Mouse (Mus musculus) adrenal gland, postnatal 25 days (tissue): ENCODE results near the gene Gimap8. TPM values are rescaled to one million over a fixed set of nuclear protein-coding genes. Genes with fewer than 3 reads are reported as not detected.
"Not testable (repeated sequence)": the region's sequence is repeated elsewhere in the genome, so short reads cannot be mapped to it uniquely, and the experiment has no call there.

Experiments
- DNase-seq: peaks from one replicate; pipeline ENCODE4 v3.0.0; 2021; ENCODE audit warnings: mixed read lengths
- total RNA-seq: library from RNA; stranded (reverse); gene quantifications from 2 replicates; pipeline ENCODE4 v1.2.3, GENCODE M21; 2021

Gene Gimap8
- total RNA-seq, 1 experiment from 2014 or later = 13.7 TPM

DNA sequence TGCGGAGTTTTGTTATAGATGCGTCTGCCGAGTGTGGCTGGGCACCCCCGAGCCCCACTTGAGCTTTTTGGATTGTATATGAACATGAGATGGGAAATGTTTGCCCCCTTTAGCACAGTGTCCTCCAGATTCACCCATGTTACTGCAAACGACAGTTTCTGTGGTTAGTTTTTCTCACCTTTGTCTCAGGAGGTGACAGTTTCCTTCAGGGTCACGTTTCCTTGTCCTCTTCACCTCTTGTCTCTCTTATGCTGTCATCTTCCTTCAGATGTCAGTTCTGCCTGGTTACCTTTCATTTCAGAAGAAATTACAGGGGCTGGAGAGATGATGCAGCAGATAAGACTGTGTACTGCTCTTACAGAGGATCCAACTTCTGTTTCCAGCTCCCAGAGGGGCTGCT is 32.7 kb downstream of the Gimap8 start:
- DNase-seq = no peak

DNA sequence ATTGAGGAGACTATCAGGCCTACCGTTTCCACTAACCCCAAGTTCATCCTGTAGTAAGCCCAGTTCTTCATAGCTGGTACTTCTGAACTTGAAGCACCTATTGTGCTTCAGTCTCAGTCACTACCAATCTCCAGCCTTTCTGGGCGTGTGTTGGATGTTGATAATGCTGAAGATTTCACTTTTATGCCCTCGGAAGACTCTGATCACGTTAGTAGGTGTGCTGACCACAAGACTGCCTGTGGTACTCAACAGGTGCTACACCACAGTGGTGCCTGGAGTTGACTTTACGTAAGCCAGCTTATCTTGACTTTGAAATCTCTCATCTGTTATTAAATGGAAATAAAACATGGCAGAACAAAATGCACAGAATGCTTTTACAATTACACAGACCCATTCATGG is 33.4 kb downstream of the Gimap8 start:
- no peak for DNase-seq

DNA sequence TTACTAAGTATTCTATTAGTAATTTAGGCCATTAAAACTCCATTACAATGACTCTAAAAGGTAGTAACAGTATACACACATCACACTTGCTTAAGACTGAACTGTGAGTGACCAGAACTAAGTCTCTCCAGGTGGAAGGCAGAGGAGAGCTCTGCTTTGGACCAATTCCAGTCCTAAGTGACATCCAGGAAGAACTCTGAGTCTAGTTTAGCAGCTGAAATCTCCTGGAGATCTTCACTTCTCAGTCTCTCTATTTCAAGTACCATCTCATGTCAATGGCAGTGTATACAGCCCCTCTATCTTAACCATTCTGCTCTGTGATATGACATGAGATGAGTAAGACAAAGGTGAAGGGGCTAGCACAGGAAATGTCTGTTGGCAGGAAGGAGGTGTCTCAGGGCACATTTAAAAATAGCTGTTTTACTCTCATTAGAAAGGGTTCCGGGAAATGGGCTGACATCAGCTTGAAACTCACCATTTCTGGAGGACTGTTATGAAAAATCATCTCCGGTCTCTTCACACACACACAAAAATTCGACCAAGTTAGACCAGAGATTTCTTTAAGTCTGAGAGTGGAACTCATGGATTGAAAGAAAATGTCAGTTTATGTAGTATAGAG is 34.5 kb downstream of the Gimap8 start:
- DNase-seq = no peak

DNA sequence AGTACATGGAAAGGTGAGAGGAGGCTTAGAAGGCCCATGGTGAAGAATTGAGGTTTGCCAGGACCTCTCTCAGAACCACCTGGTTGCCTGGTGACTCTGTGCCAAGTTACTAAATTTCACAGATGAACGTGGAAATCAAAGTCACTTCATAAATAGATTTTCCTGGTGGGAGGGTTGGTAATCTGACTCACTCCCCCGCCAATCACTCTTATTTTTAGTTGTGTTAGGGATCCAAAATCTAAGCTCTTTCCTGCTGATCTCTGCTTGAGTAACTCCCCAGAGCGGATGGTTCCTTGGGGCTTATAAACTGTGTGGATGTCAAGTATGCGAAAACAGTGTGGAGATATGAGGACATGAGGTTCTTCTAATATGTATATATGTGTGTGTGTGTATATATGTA is 35.2 kb downstream of the Gimap8 start:
- no peak for DNase-seq

DNA sequence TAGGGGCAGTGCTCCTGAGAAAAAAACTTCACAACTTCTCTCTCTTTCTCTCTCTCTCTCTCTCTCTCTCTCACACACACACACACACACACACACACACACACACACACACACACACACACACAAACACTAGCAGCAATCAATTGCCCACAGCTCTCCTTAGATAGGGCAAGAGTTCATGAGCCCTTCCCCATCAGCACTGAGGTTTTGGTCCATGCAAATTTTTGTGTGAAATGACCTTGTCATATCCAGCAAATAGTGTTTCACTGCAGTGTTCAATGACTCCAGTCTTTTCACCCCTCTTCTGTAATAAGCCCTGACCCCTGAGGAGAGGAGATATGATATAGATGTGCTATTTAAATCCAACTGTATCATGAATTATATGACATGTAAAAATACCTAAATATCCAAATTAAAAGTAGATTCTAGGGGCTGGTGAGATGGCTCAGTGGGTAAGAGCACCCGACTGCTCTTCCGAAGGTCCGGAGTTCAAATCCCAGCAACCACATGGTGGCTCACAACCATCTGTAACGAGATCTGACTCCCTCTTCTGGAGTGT is 36.3 kb downstream of the Gimap8 start:
- not testable (repeated sequence) for DNase-seq

DNA sequence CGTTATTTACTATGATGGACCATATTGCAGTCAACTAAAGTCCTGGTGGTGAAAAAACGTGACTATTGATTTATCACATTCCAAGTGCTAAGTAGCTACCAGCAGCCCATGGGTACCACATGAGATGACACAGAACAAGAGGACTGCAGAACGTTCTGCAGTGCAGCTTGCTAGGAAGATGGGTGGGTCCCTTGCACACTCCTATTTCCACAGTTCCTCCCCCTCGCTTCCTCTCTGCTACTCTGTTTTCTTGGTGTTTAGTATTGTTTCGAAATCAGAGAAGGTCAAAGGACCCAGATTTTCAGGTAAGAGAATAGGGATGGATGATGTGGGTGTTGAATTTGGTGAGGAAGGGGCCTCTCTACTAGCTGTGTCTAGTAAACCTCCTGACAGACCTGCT is 37.3 kb downstream of the Gimap8 start, which contains the start of gene Gimap4:
Gene Gimap4 (plus strand): TSS at position 231 of the 400 bp plus-strand sequence.
- DNase-seq = no peak

DNA sequence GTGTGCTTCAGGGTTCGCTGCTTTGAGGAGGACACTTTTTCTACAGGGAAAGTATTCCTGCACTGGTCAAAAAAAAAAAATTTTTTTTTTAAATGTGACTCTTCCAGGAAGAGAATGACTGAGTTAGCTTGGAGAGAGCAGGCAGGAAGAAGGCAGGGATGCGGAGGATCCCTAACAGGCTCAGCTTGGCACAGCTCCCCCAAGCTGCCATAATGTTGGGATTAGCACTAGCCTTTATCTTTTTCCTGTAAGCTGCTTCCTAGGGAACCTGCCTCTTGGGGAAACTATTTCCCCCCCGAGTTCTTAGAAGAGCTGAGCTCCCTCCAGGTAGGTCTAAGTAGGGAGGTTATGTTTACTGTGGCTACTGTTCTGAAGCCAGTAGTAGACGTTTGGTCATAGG is 37.8 kb downstream of the Gimap8 start:
- DNase-seq = no peak

DNA sequence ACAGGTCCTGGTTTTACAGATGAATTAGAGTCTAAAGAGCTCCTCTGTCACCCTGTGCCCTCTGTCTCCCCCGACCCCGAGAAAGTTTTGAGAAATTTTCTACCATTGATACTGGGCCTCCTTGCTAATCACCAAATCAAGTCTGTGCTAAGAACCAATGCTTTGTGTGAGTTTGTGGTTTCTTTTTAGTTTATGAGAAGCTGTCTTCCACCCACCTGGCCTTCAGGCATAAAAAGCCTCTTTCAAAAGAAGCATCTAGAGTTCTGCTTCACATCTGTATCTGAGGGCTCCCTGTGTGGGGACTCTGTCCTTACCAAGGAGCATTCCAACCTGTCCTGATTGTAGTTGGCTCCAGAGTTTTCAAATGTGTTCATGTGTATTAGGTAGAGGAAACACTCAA is 38.2 kb downstream of the Gimap8 start:
- no peak for DNase-seq

DNA sequence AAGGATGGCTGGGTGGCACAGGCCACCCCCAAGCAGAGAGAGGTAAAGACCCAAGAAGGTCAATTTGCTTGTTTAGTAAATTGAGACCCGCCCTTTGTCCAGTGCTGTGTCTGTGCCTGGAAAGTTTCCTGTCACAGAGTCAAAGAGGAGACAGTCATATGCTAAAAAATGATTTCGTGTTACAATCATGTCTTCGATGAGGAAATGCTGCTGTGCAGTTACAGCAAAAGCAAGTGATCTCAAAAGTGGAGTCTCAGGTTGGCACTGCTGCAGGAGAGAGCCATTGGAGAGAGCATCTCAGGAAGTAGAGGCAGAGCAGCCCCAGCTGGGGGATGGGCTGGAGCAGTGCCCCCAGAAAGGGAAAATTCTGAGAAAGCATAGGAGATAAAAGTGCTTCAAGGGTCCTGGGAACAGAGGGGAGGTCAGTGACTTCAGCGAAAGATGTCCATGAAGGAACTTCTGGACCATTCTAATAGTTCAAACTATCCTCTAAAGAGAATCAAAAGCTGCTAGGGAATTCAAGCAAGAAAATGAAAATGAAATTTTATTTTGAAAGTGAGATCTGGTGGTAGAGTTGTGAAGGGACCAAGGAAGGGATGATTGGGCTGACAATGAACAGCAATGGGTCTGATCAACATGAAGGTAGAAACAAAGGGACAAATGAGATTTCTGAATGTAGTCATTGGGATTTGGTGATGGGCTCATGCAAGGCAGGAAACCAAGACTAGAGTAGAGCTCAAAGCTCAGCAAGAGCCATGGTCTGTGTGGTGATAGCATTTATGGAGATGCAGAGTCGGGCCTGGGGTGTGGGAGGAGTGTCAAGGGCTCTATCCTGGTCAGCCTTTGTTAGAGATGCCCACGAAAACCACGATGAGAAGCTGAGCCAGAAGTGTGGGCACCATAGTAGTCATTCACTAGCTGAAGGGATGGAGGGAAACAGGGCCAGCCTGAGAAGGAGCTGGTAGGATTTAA is 38.9 kb downstream of the Gimap8 start:
- DNase-seq = no peak

DNA sequence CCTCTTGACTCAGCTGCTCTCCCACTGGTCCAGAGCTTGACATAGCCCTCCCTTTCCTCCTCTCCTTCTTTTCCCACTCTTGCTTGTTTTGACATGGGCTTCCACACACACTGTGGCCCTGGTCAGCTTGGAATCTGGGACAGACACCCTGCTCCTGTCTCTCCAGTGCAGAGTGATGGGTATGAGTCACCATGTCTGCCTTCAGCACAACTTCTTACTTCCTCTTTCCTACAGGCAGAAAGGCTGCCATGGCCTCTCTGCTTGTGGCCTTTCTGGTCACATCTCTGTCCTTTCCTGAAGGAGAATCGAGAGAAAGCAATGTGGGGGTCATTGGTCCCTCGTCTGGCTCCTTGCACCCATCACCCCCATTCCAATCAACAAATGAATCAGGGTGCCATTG is 40.0 kb downstream of the Gimap8 start:
- no peak for DNase-seq

DNA sequence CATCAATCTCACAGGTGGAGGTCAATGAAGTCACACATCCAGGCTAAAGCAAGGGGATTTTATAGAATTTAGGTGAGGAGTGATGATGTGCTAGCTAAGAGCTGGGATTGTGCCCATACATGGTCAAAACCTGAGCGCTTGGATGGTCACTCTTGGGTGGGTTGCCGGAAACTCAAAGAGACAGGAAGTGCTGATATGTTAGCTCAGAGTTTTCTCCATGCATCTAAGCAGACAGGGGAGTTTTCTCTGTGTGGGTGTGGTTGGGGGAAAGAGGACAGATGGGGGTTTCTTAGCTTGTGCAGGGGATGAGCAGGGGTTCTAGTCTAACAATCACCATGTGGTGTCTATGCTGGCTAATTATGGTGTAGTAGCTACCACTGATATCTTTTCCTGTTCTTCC is 42.3 kb downstream of the Gimap8 start:
- DNase-seq = no peak

DNA sequence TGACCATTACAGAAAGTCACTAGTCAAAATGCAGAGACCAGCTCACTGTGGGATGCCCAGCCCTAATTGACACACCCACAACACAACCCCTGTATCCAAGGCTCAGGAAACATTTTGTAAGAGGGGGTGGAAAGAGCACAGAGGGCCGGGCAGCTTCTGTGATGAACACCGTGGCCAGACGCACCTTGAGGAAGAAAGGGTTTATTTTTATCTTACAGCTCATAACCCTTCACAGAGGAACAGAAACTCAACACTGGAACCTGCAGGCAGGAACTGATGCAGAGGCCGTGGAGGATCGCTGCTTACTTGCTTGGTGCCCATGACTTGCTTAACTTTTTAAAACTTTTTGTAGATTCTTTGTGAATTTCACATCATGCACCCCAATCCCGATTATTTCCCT is 45.9 kb downstream of the Gimap8 start:
- DNase-seq = no peak

DNA sequence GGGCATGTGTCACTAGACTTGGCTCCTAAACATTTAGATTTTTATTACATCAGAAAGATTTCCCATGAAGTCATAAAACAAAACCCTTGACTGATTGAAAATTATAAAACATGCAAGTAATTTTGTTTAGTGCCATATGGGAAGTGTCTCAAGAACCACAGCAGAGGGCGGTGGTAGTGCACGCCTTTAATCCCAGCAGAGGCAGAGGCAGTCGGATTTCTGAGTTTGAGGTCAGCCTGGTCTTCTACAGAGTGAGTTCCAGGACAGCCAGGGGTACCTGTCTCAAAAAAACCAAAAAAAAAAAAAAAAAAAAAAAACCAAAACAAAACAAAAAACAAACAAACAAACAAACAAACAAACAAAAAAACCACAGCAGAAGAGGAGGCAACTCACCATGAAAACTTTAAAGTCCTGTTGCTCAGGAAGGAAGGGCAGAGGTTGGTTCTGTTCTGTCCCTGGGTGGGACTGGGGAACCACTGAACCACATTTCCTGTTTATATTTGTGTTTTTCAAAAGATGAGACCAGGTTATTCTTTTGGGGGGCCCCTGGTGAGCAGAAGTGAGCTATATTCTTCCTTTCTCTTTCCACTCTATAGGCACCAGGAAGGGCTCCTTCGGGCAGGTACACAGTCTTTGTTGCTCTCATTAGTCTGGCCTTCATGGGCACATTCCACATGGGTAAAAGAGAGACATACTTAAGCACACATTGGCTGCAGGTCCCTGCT is 50.0 kb downstream of the Gimap8 start:
- no peak for DNase-seq

DNA sequence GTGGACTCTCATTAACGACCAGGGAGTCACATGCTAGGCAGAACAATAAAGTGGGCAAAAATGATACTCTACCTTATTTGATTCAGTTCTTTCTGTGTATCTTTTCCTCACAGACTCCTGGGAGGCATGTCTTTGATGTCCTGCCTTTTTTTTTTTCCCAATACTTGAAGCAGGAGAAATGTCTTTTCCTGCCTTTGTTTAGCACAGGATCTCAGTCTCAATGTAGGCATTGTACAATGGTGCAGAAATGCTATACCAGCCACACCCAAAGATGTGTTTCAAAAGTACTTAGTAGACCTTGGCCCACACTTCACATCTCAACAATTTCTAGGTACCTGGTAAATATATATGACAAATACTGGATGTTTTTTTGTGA is 50.5 kb downstream of the Gimap8 start:
- no peak for DNase-seq

DNA sequence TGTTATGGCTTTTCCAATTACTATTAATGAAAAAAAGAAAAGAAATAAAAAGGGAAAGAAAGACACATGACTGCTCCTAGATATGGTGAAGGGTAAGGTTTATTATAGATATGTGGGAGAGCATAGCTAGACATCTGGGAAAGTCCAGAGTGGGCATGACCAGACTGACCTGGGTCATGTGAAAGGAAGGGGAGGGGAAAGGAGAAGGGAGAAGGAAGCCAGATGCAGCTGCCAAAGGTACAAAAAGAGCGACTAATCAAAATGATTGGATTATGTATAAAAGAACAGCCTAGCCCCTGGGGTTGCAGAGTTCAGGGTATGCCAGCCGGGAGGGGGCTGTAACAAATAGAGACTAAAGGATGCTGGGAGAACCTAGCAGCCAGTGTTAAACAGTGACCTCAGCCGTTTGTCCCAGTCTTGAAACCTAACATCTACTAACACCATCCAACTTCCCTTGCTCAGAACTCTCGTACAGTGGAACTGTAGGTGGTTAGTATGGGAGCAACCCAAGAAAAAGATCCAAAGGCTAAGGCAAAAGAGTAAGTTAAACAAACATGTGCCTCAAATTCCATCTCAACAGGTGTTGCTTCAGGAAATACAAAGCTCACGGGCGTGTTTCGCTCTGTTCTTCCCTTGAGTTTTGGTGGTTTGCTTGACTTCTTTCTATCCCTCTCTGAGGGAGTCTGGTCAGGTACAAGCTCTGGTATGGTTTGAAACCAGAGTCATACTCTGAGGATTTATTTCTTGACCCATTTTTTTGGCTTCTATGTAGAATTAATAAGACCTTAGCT is 51.2 kb downstream of the Gimap8 start:
- no peak for DNase-seq

DNA sequence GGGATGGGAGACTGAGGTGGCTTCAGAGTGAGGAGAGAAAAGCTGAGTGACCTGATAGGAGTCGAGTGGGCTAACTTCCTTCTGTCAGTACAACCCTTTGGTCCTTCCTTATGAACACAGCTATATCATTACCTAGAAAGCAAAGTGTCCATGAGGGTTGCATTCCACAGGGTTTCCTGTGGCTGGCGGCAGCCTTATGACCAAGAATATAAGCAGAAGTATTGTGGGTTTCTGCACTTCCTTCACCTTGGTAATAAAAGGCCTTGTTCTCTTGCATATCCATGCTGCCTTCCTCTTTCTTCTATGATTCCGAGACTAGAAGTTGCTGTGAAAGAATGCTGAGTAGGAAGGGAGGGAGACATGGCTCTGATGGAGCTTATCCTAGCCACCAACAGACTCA is 51.9 kb downstream of the Gimap8 start:
- DNase-seq = no peak

DNA sequence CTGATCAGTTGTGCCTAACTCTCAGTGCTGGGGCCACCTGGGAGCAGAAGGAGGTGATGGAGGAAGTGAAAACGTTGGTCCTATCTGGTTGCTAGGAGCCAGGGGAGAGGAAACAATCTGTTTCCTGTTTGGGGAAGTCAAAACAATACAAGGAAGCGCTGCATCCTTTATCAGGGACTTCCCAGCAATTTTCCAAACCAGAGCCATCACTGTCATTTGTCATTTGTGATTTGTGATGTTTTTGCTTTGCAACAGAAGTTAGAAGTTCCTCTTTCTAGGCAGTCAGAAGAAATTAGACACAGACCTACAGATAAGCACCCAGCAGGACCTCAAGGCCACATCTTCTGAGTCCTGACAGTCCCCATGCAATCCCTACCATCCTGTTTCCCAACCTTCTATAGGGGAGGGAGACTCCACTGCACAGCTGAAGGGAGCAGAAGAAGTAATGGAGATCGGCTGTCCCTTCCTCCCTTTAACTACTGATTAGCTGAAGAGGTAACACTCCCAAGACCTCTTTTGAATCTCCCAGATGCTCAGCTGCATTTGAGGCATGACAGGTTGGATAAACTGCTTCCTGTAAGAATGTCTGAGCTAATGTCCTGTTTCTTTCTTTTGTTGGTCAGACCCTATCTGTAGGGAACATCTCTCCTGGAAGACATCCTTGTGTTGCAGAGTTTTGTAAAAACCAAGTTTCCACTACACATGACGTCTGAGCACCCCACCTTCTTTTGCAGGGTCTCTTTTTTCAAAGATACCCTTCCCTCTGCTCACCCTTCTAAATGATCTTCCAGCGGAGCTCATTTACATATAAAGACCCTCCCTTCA is 53.4 kb downstream of the Gimap8 start:
- no peak for DNase-seq

DNA sequence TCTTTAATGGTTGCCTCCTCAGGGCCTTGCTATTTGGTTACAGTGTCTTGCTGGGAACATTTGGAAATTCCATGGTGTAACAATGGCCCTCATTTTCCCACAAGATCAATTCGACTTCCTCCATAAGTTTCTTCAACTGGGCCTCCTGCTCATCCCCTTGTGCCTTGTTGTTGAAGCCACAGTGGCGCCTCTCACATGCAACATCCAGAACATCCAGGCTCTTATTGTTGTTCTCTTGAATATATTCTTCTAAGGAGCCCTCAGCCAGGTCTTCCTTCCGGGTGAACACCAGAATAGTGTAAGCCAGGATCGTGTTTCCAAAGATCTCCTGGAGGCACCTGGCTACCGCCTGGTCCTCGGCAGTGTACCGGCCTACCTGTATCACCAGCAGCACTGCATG is 55.1 kb downstream of the Gimap8 start:
- DNase-seq = no peak

DNA sequence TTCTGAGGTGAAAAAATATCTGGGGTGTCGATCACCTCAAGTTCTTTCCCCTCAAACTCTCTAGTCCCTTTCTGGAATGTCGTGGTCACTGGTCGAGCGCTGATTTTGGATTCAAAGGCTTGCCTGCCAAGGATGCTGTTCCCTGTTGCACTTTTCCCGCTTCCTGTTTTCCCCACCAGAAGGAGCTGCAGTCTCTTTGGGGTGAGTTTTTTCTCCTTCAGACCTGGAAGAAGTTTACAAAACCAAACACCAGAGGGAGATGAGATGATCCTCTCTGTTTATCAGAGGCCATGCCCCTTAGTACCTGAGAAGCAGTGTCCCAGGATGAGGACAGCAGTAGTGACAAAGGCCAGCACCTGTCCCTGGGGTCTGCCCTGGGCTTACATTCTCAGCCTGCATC is 55.6 kb downstream of the Gimap8 start:
- no peak for DNase-seq

DNA sequence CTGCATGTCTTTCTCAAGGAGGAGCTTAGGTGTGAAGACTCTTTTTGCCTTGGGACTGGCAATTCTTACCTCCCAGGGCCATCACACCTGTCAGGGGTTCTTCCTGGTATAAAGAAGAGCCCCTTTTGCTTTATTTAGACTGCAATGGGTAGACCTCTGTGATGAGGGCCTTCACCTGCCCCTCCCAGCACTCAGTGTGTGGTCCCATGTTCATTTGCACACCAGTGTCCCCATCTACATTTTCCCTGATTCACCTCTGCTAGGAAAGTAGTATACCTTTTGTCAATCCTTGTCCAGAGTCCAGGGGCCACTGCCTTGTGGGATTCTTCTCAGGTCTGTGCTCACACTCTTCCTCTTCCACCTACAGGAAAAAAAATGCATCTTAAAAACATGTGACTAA is 57.1 kb downstream of the Gimap8 start:
- DNase-seq = no peak

DNA sequence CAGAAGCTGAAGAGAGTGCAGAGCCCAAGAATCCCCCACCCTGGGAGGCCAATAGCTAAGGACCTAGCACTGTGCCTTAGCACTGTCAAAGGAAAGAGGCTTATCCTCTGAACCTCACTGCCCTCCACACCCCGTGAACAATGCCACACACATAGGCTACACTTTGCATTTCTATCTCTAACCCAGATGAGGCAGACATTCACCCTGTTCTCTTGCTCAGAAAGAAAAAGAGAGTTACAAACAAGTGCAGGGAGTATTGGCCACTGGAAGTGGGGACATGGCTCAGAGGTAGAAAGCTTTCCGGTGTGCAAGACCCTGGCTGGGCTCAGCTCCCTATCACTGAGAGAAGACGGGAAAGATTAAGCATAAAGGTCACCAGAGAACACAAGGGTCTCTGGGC is 59.1 kb downstream of the Gimap8 start:
- no peak for DNase-seq
